Mouse (Mus musculus): ENCODE measurements around the gene Cryba1.

The Cryba1 gene

GRCm38 (mm10) chr11:77713736-77714135, 11.3 kb downstream of the Cryba1 start:
- DNase-seq, result peak; percentile 63

- no peak for DNase-seq
Observed at GRCm38 (mm10) chr11:77709039-77709438, 16.0 kb downstream of the Cryba1 start.

GRCm38 (mm10) chr11:77705920-77706319, 19.2 kb downstream of the Cryba1 start:
- no peak for DNase-seq

- no peak for DNase-seq
Observed at GRCm38 (mm10) chr11:77697232-77697631, 27.9 kb downstream of the Cryba1 start.

- DNase-seq, result no peak
Observed at GRCm38 (mm10) chr11:77693026-77693425, 32.1 kb downstream of the Cryba1 start.

GRCm38 (mm10) chr11:77687541-77688131, 37.4 kb downstream of the Cryba1 start:
- DNase-seq, result peak; percentile 53

- peak; percentile 71 for DNase-seq
Observed at GRCm38 (mm10) chr11:77686841-77687540, 38.1 kb downstream of the Cryba1 start.

- peak; percentile 44 for DNase-seq
Observed at GRCm38 (mm10) chr11:77686346-77686840, 38.7 kb downstream of the Cryba1 start.

- DNase-seq, result peak; percentile 99
Observed at GRCm38 (mm10) chr11:77685383-77686265, 39.5 kb downstream of the Cryba1 start, which contains the start of gene Nufip2. Gene Nufip2 (plus strand): TSS chr11:77686155.

- no peak for DNase-seq
Observed at GRCm38 (mm10) chr11:77684896-77685295, 40.2 kb downstream of the Cryba1 start.

GRCm38 (mm10) chr11:77680018-77680417, 45.1 kb downstream of the Cryba1 start:
- DNase-seq, result no peak

- DNase-seq, result no peak
Observed at GRCm38 (mm10) chr11:77673428-77673991, 51.6 kb downstream of the Cryba1 start.

GRCm38 (mm10) chr11:77672746-77673145, 52.3 kb downstream of the Cryba1 start:
- DNase-seq, result no peak
